Mouse (Mus musculus) spleen, postnatal 4 days (tissue): ENCODE measurements around the gene Cyp2d11.
A peak's percentile ranks its signal among the peaks of the same experiment; 100 is the strongest.

Experiments used
- DNase-seq, 2 experiments: peaks; one replicate each; pipeline ENCODE4 v3.0.0; 2022; ENCODE audit warnings: low spot score in 2 of 2

The Cyp2d11 gene

GRCm38 (mm10) chr15:82379871-82380713 lies 13.7 kb downstream of the Cyp2d11 start, which contains the start of gene Cyp2d22:
Gene Cyp2d22, minus strand, starts transcription at chr15:82380260.
- DNase-seq, result peak; percentile 25 to 59

- DNase-seq, result no peak
Measured at GRCm38 (mm10) chr15:82379511-82379870, 14.3 kb downstream of the Cyp2d11 start.

- DNase-seq, result no peak
Measured at GRCm38 (mm10) chr15:82378261-82379180, 15.3 kb downstream of the Cyp2d11 start.

- DNase-seq, result no peak
Measured at GRCm38 (mm10) chr15:82377701-82378100, 16.1 kb downstream of the Cyp2d11 start.

- DNase-seq, result peak in 1 of 2 experiments; percentile 42
Measured at GRCm38 (mm10) chr15:82376393-82377138, 17.3 kb downstream of the Cyp2d11 start.

GRCm38 (mm10) chr15:82375855-82376254 lies 18.0 kb downstream of the Cyp2d11 start:
- DNase-seq, result peak in 1 of 2 experiments; percentile 49

GRCm38 (mm10) chr15:82374437-82374836 lies 19.4 kb downstream of the Cyp2d11 start:
- DNase-seq, result no peak

GRCm38 (mm10) chr15:82372991-82373390 lies 20.8 kb downstream of the Cyp2d11 start:
- DNase-seq, result peak in 1 of 2 experiments; percentile 57

GRCm38 (mm10) chr15:82372446-82372845 lies 21.4 kb downstream of the Cyp2d11 start:
- peak in 1 of 2 experiments; percentile 53 for DNase-seq

- no peak for DNase-seq
Measured at GRCm38 (mm10) chr15:82368851-82369250, 25.0 kb downstream of the Cyp2d11 start.

GRCm38 (mm10) chr15:82368146-82368545 lies 25.7 kb downstream of the Cyp2d11 start:
- no peak for DNase-seq

GRCm38 (mm10) chr15:82364561-82364960 lies 29.3 kb downstream of the Cyp2d11 start:
- peak in 1 of 2 experiments; percentile 4 for DNase-seq

GRCm38 (mm10) chr15:82363801-82364200 lies 30.0 kb downstream of the Cyp2d11 start:
- peak in 1 of 2 experiments; percentile 4 for DNase-seq

GRCm38 (mm10) chr15:82362234-82362633 lies 31.6 kb downstream of the Cyp2d11 start:
- DNase-seq, result peak in 1 of 2 experiments; percentile 7

GRCm38 (mm10) chr15:82361459-82362018 lies 32.3 kb downstream of the Cyp2d11 start:
- peak in 1 of 2 experiments; percentile 11 for DNase-seq

- no peak for DNase-seq
Measured at GRCm38 (mm10) chr15:82358431-82359260, 35.2 kb downstream of the Cyp2d11 start.

GRCm38 (mm10) chr15:82354126-82354945 lies 39.5 kb downstream of the Cyp2d11 start, which contains the start of gene Ndufa6:
Gene Ndufa6, minus strand, starts transcription at chr15:82354322.
- DNase-seq, result peak; percentile 98 to 99

- DNase-seq, result no peak
Measured at GRCm38 (mm10) chr15:82353745-82354113, 40.1 kb downstream of the Cyp2d11 start.

GRCm38 (mm10) chr15:82353078-82353744 lies 40.6 kb downstream of the Cyp2d11 start:
- peak; percentile 18 to 71 for DNase-seq
